Mouse (Mus musculus): ENCODE measurements at regions not wholly inside any gene's neighbourhood (a gene's known extent, or its start where the extent isn't known, plus 50 kb on each side); places are given as distances from the start of the nearest gene placed in this dataset.
"Not testable (repeated sequence)": the region's sequence is repeated elsewhere in the genome, so short reads cannot be mapped to it uniquely, and the experiment has no call there.

DNA sequence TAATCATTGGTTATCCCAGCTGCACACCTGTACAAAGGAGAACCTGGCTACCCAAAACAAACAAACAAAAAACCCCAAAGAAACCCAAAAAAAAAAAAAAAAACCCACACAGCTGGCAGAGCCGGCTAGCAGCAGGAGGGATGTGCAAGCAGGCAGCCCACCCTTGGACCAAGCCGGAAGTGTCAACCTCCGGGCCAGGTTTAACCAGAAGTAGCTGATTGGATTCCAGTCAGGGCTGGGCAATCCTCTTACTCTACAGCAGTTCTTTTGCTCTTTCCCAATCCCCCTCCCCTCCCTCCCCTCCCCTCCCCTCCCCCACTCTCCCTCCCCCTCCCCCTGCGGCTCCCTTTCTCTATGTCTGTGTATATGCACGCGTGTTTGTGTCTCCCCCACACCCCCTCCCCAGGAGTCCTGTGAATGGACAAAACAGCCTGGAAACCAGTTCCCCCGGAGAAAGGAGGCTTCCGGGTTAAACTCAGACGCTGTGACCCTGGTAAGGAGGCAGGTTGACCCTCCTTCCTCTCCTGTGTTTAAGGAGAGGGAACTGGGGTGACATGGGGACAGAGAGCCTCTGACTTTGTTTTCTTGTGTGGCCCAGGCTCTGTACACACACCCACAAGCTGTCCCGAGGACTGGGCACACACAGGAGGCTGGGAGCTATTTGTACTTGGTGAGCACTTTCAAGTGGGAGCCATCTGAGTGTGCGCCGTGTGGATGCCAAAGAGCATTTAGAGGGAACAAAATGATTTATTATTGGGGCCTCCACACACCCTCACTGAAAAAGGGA lies 93.9 kb upstream of the Jarid2 start:
- in situ Hi-C loops (cut with MboI, MseI): loop anchor here in 1 of 2 experiments (5.0 kb wide), 1 partner anchor 92 kb away; the partner anchor contains the start of gene Jarid2

DNA sequence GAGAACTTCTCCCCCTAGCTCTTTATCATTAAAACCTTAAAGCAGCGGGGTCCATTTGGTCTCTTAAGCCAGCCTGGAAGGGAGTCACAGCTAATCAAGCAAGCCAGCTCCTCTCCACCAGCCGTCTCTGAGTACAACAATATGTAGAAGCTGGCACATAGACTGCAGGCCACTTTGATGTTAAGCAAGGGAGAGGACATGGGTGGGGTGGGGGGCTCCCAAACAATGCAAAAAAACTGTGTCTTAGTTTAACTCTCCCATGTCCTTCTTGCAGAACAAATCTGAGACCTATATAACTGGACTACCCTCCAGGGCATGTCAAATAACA lies 93.3 kb upstream of the Jarid2 start:
- in situ Hi-C loops (cut with MboI, MseI): loop anchor here in 1 of 2 experiments (5.0 kb wide), 1 partner anchor 91 kb away; the partner anchor contains the start of gene Jarid2

DNA sequence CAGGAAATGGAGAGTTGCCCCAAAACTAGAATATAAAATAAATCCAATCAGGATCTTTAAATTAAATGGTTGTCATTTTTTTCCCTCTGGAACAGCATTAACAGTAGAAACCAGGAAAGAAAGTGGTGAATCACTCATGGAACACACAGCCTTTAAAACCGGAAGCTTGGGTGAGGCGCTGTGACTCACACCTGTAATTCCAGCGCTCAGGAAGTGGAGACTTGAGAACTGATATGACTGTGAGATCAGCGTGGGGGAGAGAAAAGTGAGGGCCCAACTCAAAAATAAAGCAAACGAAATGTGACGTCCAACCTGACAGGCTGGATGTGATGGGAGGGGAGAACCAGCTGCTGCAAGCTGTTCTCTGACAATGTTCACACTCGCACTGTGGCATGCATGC lies 86.9 kb upstream of the Jarid2 start:
- in situ Hi-C loops (cut with MboI, MseI): no loop called here

DNA sequence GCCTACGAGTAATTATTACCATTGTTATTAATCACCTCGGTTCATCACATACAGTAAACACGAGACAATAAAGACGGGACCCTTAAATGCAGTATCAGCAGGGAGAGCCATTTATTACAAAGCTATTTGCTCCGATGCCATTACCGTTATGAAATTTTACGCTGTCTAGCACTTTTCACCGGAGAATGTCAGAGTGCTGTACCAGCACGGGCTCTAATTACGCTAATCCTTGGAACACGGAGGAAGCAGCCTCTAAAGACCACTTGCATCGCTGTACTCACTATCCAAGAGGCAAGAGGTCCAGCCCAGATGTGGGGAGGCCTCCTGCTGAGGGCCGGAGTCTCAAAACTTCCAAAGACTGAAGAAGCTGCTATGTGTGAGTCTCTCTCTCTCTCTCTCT lies 79.2 kb upstream of the Jarid2 start:
- in situ Hi-C loops (cut with MboI, MseI): no loop called here

DNA sequence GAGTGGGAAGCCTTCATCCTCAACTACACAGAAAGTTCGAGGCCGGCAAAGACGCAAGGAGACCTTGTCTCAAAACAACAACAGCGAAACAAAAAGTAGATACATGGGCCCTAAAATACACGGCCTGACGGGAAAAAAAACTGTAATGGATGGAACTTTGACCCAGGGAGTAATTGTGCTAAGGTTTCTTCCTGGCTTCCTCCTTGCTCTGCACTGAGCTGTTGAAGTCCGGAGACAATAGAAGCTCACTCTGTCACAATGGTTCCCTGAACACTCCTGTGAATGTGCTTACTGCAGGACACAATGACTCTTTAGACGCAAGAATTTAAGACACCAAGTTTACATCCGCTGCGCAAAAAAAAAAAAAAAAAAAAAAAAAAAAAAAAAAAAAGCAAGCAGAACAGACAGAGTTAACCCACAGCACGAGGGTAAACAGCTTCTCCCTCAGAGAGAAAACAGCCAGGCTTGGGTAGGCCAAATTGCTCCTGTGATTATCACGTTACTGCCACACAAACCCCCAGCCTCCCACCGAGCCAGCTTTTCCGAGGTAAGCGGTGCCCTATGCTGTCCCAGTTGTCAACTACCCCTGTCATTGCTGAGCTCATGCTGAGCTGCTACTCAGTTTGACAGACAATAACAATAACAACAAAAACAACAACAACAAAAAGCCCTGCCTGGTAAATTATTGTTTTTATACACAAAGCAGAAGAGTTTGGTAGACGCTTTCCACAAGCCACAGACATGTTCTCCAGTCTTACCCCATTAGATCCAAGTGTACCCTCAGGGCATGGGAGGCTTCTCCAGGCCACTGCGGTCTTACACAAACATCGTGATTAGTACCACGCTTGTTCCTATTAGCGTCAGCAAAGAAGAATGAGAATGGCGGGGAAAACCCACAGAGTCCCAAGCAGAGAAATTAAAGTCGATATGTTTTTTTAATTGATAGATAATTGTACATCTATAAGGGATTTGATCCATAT lies 77.7 kb upstream of the Jarid2 start:
- in situ Hi-C loops (cut with MboI, MseI): no loop called here

DNA sequence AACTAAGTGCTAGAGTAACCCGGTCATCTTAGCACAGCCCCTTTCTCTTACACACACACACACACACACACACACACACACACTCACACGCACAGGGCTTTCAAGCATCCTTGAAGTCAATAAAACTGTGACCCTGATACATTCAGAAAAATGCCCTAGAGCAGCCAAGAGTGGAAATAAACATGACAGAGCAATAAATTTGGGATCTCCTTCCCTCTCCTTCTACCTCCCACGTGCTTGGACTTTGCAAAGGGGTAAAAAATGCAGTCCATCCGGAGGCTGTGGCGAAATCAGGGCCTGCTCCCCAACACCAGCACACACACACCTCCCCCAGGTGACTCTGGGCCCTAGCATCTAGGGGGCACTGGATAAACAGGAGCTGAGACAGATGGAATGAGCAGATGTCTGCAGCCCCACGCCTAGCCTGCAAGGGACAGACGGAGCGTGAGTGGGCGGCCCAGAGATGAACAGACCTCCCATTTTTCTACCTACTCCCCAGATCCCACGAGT lies 71.3 kb upstream of the Jarid2 start:
- in situ Hi-C loops (cut with MboI, MseI): no loop called here

DNA sequence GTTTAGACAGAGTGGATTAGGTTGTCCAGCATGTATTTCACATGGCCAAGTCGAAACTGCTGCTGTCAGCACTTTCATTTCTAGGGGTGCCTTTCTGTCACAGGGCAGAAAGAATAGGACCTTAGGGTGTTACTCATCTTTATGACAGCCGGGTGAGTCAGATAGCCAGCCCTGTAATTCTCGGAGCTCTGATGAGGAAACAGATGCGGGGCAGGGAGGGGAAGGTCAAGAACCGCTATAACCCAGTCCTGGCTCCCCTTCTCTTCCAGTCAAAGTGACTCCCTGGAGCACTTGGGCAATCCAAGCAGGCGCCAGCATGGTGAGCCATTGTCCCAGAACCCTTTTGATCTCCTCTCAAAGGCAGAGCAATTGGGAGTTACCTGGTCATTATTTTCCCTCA lies 69.4 kb upstream of the Jarid2 start:
- in situ Hi-C loops (cut with MboI, MseI): no loop called here

DNA sequence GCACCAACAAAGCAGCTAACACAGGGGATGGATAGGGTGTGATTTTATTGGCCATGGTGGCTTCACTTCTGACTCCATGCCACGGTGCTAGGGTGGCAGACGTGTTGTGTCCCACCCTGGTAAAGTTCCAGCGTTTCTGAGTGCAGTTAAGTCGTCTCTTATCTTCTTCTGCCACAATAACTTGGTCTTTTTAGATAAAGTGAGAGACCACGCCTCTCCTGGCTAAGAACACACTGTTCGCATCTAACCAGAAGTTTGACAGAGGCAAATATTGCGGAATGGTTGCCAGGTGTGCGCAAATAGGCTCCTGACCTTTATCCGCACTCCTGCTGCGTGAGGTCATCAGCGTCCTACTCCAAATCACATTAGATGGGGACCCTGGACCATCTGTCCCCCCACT lies 66.2 kb upstream of the Jarid2 start:
- in situ Hi-C loops (cut with MboI, MseI): no loop called here

DNA sequence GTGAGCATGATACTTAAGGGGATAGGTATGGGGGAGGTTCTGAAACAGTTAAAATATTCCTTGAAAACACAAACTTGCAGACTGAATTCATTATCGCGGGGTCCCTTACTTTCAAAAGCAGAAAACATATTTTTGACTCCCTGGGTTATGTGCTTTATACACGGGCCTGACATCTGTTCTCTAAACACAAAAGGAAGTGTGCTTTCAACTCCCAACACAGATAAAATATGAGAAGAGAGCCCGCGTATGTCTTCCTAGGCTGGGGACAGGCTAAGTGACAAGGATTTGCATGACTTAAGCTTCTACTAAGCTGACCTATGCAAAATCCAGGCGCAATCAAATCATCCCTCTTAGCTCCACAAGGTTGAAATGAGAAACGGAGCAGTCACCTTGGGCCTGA lies 65.5 kb upstream of the Jarid2 start:
- in situ Hi-C loops (cut with MboI, MseI): no loop called here

DNA sequence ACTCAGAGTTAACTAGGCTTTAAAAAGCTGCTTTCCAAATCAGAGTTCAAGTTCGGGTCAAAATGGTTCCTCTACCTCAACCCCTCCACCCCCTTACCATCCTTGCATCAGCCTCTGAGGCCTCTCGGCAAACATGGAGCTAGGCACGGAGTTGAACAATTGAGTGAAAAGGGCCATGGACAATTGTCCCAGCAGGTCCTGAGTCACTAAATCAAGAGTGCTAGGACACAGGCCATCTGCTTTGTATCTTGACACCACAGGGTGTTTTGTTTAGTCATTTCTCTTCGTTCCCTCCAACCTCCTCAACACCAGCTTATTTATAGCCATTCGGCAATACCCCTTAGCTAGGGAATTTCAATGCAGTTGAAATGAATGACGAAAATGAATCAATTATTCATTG lies 59.5 kb upstream of the Jarid2 start:
- in situ Hi-C loops (cut with MboI, MseI): no loop called here

DNA sequence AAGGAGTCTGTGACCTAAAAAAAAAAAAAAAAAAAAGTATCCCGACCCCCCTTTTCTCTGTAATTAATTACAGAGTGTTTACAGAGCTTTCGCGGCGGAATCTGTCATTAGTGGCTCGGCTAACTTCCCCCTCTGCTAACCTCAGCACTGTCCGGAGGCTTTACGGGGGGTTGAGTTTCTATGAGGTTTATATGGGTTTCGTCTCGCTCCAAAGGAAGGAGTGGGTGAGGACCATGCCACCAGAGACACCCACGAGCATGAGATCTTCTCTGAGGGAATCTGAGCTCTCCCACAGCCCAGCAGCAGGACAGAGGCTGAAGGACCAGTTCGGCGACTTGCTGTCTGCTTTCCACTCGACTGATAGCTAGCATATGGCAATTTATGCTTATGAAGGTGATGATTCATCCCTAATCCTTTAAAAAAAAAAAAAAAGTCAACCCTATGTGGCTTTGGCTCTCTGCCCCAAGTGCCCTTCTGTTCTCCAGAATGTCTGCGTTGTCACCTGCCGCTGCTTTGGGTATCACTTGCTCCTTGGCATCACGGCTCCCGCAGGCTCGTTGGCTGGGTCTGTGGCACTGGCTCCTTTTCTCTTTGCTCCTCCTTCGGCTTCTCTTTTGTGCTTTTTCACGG lies 55.8 kb upstream of the Jarid2 start:
- in situ Hi-C loops (cut with MboI, MseI): no loop called here

DNA sequence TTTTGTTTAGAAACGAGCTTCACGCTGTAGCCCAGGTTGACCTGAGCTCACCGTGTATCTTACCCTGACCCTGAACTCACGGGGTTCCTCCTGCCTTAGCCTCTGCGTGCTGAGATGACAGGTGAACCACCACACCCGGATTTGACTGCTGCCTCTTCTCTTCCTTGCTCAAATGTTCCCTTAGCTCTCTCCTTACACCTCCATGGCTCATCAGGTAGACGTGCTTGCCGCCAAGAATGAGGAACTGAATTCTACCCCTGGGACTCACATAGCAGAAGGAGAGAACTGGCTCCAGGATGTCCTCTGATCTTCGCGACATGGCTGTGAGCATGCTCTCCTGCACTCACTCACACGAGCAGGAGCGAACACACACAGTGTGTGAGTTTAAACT lies 55.3 kb upstream of the Jarid2 start:
- in situ Hi-C loops (cut with MboI, MseI): no loop called here

DNA sequence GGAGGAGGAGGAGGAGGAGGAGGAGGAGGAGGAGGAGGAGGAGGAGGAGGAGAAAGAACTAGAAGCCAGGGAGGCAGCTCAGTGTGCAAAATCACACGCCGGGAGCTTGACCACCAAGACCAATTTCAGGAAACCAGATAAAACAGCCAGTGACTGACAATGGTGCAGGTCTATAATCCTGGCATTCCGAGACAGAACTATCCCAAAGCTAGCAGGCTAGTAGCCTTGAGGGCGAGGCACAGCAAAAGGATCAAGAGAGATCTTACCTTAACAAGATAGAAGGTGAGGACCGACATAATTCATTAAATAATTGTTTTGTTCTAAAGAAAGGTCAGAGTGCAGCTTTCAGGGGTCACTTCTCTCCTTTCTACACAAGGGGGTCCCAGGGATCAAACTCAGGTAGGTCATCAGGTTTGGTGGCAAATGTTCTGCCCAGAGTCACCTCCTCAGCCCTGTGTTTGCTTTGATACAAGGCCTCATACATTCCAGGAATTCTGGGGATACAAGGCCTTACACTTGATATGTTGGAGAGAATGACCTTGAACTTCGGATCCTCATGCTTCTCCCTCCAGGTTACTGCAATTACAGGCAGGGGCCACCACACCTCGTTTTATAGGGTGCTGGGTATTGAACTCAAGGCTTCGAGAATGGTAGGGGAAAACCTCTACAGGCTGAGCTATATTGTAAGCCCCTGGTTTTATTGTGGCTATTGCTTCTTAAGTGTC lies 54.2 kb upstream of the Jarid2 start:
- in situ Hi-C loops (cut with MboI, MseI): no loop called here

DNA sequence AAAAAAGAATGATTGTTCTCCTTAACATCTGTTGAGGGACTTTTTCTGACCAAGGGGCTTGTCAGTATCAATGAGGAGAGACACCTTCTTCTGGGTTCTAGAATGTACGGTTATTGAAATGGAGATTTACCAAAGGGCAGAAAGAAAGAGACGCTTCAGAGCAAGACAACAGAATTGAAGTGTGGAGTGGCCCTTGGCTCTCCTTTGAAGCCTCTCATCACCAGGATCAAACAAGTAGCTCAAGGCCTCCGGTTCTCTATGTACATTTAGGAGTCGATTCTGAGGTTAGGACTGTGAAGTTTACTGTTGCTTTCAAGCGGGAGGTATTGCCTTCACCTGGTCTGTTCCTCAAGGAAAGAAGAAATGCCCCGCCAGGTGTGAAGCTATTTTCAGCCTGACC lies 53.2 kb upstream of the Jarid2 start:
- in situ Hi-C loops (cut with MboI, MseI): no loop called here

DNA sequence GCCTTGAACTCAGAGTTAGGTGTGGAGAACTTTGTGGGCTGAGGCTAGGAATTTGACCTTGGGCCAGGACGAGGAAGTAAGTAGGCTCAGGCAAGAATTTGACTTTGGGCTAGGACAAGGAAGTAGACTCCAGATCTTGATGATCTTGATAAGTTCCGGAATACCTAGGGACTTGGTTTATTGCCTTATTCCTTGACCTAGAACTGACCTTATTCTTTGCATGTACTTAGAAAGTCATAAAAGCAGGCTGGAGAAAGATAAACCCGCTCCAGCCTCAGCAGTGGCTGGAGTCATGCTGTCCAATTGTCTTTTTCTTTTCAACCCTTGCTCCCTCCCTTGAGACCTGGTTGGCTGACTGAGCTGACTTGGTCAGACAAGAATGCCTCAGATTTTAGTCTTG lies 51.2 kb upstream of the Jarid2 start:
- in situ Hi-C loops (cut with MboI, MseI): no loop called here

DNA sequence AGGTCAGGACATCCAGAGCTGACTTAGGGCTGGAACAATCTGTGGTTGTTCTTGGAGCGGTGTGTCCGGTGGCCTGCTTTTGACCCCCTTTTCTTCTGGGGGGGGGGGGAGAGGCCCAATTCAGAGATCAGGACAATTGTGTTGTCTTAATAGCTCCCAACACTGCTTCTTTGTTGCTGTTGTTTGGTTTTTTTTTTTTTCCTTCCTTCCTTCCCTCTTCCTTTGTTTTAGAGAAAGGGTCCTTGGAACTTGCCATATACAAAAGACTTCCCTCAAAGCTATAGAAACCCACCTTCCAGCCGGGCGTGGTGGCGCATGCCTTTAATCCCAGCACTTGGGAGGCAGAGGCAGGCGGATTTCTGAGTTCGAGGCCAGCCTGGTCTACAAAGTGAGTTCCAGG lies 49.8 kb upstream of the Jarid2 start:
- in situ Hi-C loops (cut with MboI, MseI): not testable (repeated sequence)

Measured in T-helper 17 cell (primary cell).